Mouse (Mus musculus) testis, adult 2 months (tissue): ENCODE results near the gene Aloxe3. TPM values are rescaled to one million over a fixed set of nuclear protein-coding genes. Genes with fewer than 3 reads are reported as not detected.
A peak's percentile ranks its signal among the peaks of the same experiment; 100 is the strongest.

ENCODE experiments used
- H3K27ac ChIP-seq: fragments of 200-500 bp; 2 replicates; pipeline ENCODE4 v1.5.1; 2012; ENCODE audit warnings: low read depth, low read length; ENCODE audit not compliant: control insufficient read depth, insufficient read depth
- H3K27me3 ChIP-seq: fragments of 200-500 bp; 2 replicates; pipeline ENCODE4 v1.6.1; 2012; ENCODE audit warnings: mild to moderate bottlenecking, low read length, moderate library complexity; ENCODE audit not compliant: control insufficient read depth, insufficient read depth
- H3K36me3 ChIP-seq: fragments of 200-500 bp; 2 replicates; pipeline ENCODE4 v1.6.1; 2012; ENCODE audit warnings: mild to moderate bottlenecking, low read length; ENCODE audit not compliant: control insufficient read depth, insufficient read depth
- H3K4me1 ChIP-seq: fragments of 200-500 bp; 2 replicates; pipeline ENCODE4 v1.6.1; 2012; ENCODE audit warnings: low read length; ENCODE audit not compliant: control insufficient read depth, insufficient read depth
- H3K4me3 ChIP-seq: fragments of 200-500 bp; 2 replicates; pipeline ENCODE4 v1.5.1; 2012; ENCODE audit warnings: low read depth, mild to moderate bottlenecking, low read length, moderate library complexity, mixed read lengths; ENCODE audit not compliant: control insufficient read depth
- CTCF ChIP-seq: fragments of 200-500 bp; IDR thresholded peaks from 2 replicates; pipeline ENCODE4 v1.5.1; 2012; ENCODE audit warnings: low read depth, mild to moderate bottlenecking, inconsistent platforms, low read length, moderate library complexity; ENCODE audit not compliant: control insufficient read depth, insufficient read depth, insufficient replicate concordance
- POLR2A ChIP-seq: fragments of 200-500 bp; IDR thresholded peaks from 2 replicates; pipeline ENCODE4 v1.6.1; 2012; ENCODE audit warnings: low read depth, mild to moderate bottlenecking, inconsistent platforms, low read length, moderate library complexity; ENCODE audit not compliant: control insufficient read depth
- polyA plus RNA-seq: library from polyadenylated mRNA; depleted of rRNA; stranded (reverse); fragments of >200 nt; gene quantifications from 2 replicates; pipeline ENCODE4 v1.2.3, GENCODE M21; 2012

The Aloxe3 gene
- polyA plus RNA-seq, 1 experiment: 6.1 TPM

DNA sequence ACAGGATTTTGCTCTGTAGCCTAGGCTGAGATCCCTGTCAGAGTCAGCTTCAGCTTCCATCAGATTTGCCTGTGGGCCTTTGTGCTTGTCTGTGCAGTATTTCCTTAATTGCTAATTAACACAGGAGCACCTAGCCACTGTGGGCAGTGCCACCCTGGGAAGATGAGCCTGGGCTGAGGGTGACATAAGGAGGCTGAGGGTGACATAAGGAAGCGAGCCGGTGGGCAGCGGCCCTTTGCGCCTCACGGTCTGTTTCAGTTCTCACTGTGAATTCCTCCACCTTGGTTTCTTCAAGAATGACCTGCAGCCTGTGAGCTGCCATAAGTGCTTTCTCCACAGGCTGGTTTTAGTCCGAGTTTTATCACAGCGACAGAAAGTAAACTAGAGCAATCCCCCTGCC, 44.1 kb upstream of the Aloxe3 start:
- Histone ChIP-seq H3K36me3 (no peaks in the 10 kb centered on the region), H3K4me3 (no peak overlapping the region), H3K27ac (no peak overlapping the region), H3K4me1 (peaks cover 2% of the 10 kb centered on the region), H3K27me3 (no peaks in the 10 kb centered on the region)
- TF ChIP-seq CTCF (no peak), POLR2A (no peak)

- peaks cover 24% of the 10 kb centered on the region for H3K4me1 ChIP-seq
- no peak overlapping the region for H3K4me3 ChIP-seq
- no peaks in the 10 kb centered on the region; the same call in 1 of the 2 replicates for H3K36me3 ChIP-seq
- TF ChIP-seq POLR2A: no peak
- TF ChIP-seq CTCF: no peak
- no peaks in the 10 kb centered on the region for H3K27me3 ChIP-seq
- H3K27ac ChIP-seq: no peak overlapping the region
Observed at GRCm38 (mm10) chr11:69085608-69086007, 40.1 kb upstream of the Aloxe3 start.

DNA sequence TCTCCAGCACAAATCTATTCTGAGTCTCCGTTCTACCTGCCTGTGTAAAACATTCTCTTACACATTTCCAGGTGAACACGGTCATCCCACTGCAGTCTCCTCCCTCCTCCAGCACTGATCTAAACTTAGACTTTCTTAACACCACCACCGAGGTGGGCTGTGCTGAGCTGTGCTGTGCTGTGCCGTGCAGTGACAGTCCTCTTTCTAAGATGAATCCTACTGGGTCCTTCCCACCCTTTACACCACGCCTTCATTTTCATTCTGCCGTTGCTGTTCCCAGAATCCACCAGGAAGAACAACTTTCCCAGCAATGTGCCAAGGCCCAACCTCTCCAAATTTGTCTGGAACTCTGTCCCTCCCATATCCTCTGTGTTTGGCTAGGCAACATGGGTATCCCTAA, 39.3 kb upstream of the Aloxe3 start:
- Histone ChIP-seq H3K4me1 (peaks cover 26% of the 10 kb centered on the region), H3K27ac (peak overlapping the region; percentile 42; the same call in 1 of the 2 replicates), H3K36me3 (peaks cover 2% of the 10 kb centered on the region; the same call in 1 of the 2 replicates), H3K4me3 (no peak overlapping the region), H3K27me3 (no peaks in the 10 kb centered on the region)
- TF ChIP-seq POLR2A: no peak
- no peak for TF ChIP-seq CTCF

GRCm38 (mm10) chr11:69087082-69087481, 38.6 kb upstream of the Aloxe3 start:
- Histone ChIP-seq H3K36me3 (peaks cover 2% of the 10 kb centered on the region; the same call in 1 of the 2 replicates), H3K27ac (peak overlapping the region; percentile 42), H3K4me1 (peaks cover 26% of the 10 kb centered on the region), H3K27me3 (no peaks in the 10 kb centered on the region), H3K4me3 (no peak overlapping the region)
- no peak for TF ChIP-seq CTCF
- no peak for TF ChIP-seq POLR2A

- peak overlapping the region; percentile 92 for H3K27ac ChIP-seq
- H3K4me3 ChIP-seq: peak overlapping the region; percentile 99; the same call in 1 of the 2 replicates
- no peaks in the 10 kb centered on the region for H3K27me3 ChIP-seq
- peaks cover 26% of the 10 kb centered on the region for H3K4me1 ChIP-seq
- H3K36me3 ChIP-seq: peaks cover 2% of the 10 kb centered on the region
- TF ChIP-seq CTCF (no peak), POLR2A (no peak)
Observed at GRCm38 (mm10) chr11:69087597-69087996, 38.1 kb upstream of the Aloxe3 start.

GRCm38 (mm10) chr11:69088103-69088855, 37.4 kb upstream of the Aloxe3 start, which contains the start of gene Vamp2:
TSS of gene Vamp2 (plus strand) at chr11:69088490.
- H3K4me3 ChIP-seq: peak within 1 kb of the TSS; percentile 99
- H3K27me3 ChIP-seq: no peaks in the 10 kb centered on the region
- TF ChIP-seq POLR2A (peak; percentile 62), CTCF (no peak)
- peaks cover 2% of the 10 kb centered on the region for H3K36me3 ChIP-seq
- H3K27ac ChIP-seq: peak within 1 kb of the TSS; percentile 98
- H3K4me1 ChIP-seq: peaks cover 26% of the 10 kb centered on the region

GRCm38 (mm10) chr11:69088856-69089615, 36.7 kb upstream of the Aloxe3 start:
- peak overlapping the region; percentile 99 for H3K4me3 ChIP-seq
- H3K27ac ChIP-seq: peak overlapping the region; percentile 98
- TF ChIP-seq CTCF (peak; percentile 29; the same call in 1 of the 2 replicates), POLR2A (0 out of 2 replicates have a peak, but pooled peaks have one; percentile 12)
- peaks cover 29% of the 10 kb centered on the region for H3K4me1 ChIP-seq
- H3K27me3 ChIP-seq: no peaks in the 10 kb centered on the region
- H3K36me3 ChIP-seq: peaks cover 2% of the 10 kb centered on the region
